Mouse (Mus musculus): Measurements from ENCODE around the gene Cul5. TPM values are rescaled to one million over a fixed set of nuclear protein-coding genes. Genes with fewer than 3 reads are reported as not detected.

Gene Cul5
- polyA plus RNA-seq (2015; fragmentation: Nextera tagmentation; extraction: Ambion mirVana), result 25.3 and 28.0 TPM in 2 replicates

GRCm38 (mm10) chr9:53669680-53670219 is at the start of gene Cul5:
Cul5 (minus strand) TSS chr9:53670014.
- Histone ChIP-seq H3K27me3 (no peaks in the 10 kb centered on the region), H3K4me2 (no peak within 1 kb of the TSS), H3K9ac (no peak within 1 kb of the TSS), H3K9me3 (replicated peaks) (no peaks in the 10 kb centered on the region), H3K4me3 (no peak within 1 kb of the TSS), H3K4me1 (replicated peaks) (peaks cover 19% of the 10 kb centered on the region), H3K36me3 (no peaks in the 10 kb centered on the region), H3K27ac (no peak within 1 kb of the TSS)
- WGBS, result 49% methylated on average over 5 of the region's 5 CpGs
- ATAC-seq (replicated peaks; ENCODE audit: insufficient number of reproducible peaks, insufficient read depth, low FRiP score, low read depth), result no peak

GRCm38 (mm10) chr9:53705992-53706696 is 36.3 kb upstream of the Cul5 start, which contains the start of gene Rab39:
Rab39 (minus strand) TSS chr9:53706232.
- peak within 1 kb of the TSS; percentile 47 for H3K4me3 ChIP-seq
- H3K27me3 ChIP-seq, result peaks cover 16% of the 10 kb centered on the region
- peak within 1 kb of the TSS; percentile 80 for H3K4me2 ChIP-seq
- no peaks in the 10 kb centered on the region for H3K9me3 ChIP-seq (replicated peaks)
- no peak within 1 kb of the TSS for H3K27ac ChIP-seq
- H3K36me3 ChIP-seq, result no peaks in the 10 kb centered on the region
- peaks cover 14% of the 10 kb centered on the region for H3K4me1 ChIP-seq (replicated peaks)
- ATAC-seq (replicated peaks; ENCODE audit: insufficient number of reproducible peaks, insufficient read depth, low FRiP score, low read depth), result peak; percentile 92
- H3K9ac ChIP-seq, result no peak within 1 kb of the TSS
- WGBS, result under 1% methylated on average over 48 of the region's 49 CpGs

- WGBS, result 0% methylated on average over 28 of the region's 28 CpGs
- ATAC-seq (replicated peaks; ENCODE audit: insufficient number of reproducible peaks, insufficient read depth, low FRiP score, low read depth), result peak; percentile 36; the same call in 1 of the 2 replicates
- H3K4me3 ChIP-seq, result peak overlapping the region; percentile 47
- peak overlapping the region; percentile 80 for H3K4me2 ChIP-seq
- H3K9me3 ChIP-seq (replicated peaks), result no peaks in the 10 kb centered on the region
- peaks cover 14% of the 10 kb centered on the region for H3K4me1 ChIP-seq (replicated peaks)
- H3K9ac ChIP-seq, result no peak overlapping the region
- H3K27me3 ChIP-seq, result peaks cover 16% of the 10 kb centered on the region
- no peaks in the 10 kb centered on the region for H3K36me3 ChIP-seq
- H3K27ac ChIP-seq, result no peak overlapping the region
Observed at GRCm38 (mm10) chr9:53705491-53705991, 35.7 kb upstream of the Cul5 start.

GRCm38 (mm10) chr9:53702991-53703390 is 33.2 kb upstream of the Cul5 start:
- Histone ChIP-seq H3K4me1 (replicated peaks) (peaks cover 14% of the 10 kb centered on the region), H3K27me3 (peaks cover 16% of the 10 kb centered on the region), H3K36me3 (no peaks in the 10 kb centered on the region), H3K4me3 (no peak overlapping the region), H3K27ac (no peak overlapping the region), H3K9me3 (replicated peaks) (no peaks in the 10 kb centered on the region), H3K4me2 (no peak overlapping the region), H3K9ac (no peak overlapping the region)
- 67% methylated on average over 1 of the region's 1 CpGs for WGBS
- no peak for ATAC-seq (replicated peaks; ENCODE audit: insufficient number of reproducible peaks, insufficient read depth, low FRiP score, low read depth)

- Histone ChIP-seq H3K4me2 (no peak overlapping the region), H3K27ac (no peak overlapping the region), H3K9ac (no peak overlapping the region), H3K4me3 (no peak overlapping the region), H3K36me3 (no peaks in the 10 kb centered on the region), H3K27me3 (peaks cover 6% of the 10 kb centered on the region; the same call in 1 of the 2 replicates), H3K4me1 (replicated peaks) (peaks cover 4% of the 10 kb centered on the region), H3K9me3 (replicated peaks) (no peaks in the 10 kb centered on the region)
- no peak for ATAC-seq (replicated peaks; ENCODE audit: insufficient number of reproducible peaks, insufficient read depth, low FRiP score, low read depth)
- WGBS, result 50% methylated on average over 4 of the region's 4 CpGs
Observed at GRCm38 (mm10) chr9:53700496-53700895, 30.7 kb upstream of the Cul5 start.

GRCm38 (mm10) chr9:53695846-53696245 is 26.0 kb upstream of the Cul5 start:
- no peaks in the 10 kb centered on the region for H3K27me3 ChIP-seq
- H3K4me1 ChIP-seq (replicated peaks), result no peaks in the 10 kb centered on the region
- no peak for ATAC-seq (replicated peaks; ENCODE audit: insufficient number of reproducible peaks, insufficient read depth, low FRiP score, low read depth)
- no peak overlapping the region for H3K9ac ChIP-seq
- H3K36me3 ChIP-seq, result no peaks in the 10 kb centered on the region
- 78% methylated on average over 5 of the region's 5 CpGs for whole genome bisulfite sequencing
- no peak overlapping the region for H3K4me2 ChIP-seq
- H3K9me3 ChIP-seq (replicated peaks), result no peaks in the 10 kb centered on the region
- no peak overlapping the region for H3K27ac ChIP-seq
- H3K4me3 ChIP-seq, result no peak overlapping the region

GRCm38 (mm10) chr9:53693718-53694117 is 23.9 kb upstream of the Cul5 start:
- ATAC-seq (replicated peaks; ENCODE audit: insufficient number of reproducible peaks, insufficient read depth, low FRiP score, low read depth), result no peak

GRCm38 (mm10) chr9:53691745-53692670 is 22.2 kb upstream of the Cul5 start:
- H3K27me3 ChIP-seq, result no peaks in the 10 kb centered on the region
- no peak for ATAC-seq (replicated peaks; ENCODE audit: insufficient number of reproducible peaks, insufficient read depth, low FRiP score, low read depth)
- 44% methylated on average over 7 of the region's 7 CpGs for WGBS
- no peak overlapping the region for H3K9ac ChIP-seq
- no peak overlapping the region for H3K4me2 ChIP-seq
- no peaks in the 10 kb centered on the region for H3K9me3 ChIP-seq (replicated peaks)
- no peak overlapping the region for H3K27ac ChIP-seq
- no peaks in the 10 kb centered on the region for H3K4me1 ChIP-seq (replicated peaks)
- no peaks in the 10 kb centered on the region for H3K36me3 ChIP-seq
- H3K4me3 ChIP-seq, result no peak overlapping the region

More at GRCm38 (mm10) chr9:53693718-53694117, 23.9 kb upstream of the Cul5 start:
- no peaks in the 10 kb centered on the region for H3K9me3 ChIP-seq (replicated peaks)
- no peak overlapping the region for H3K4me2 ChIP-seq
- H3K27ac ChIP-seq, result no peak overlapping the region
- H3K9ac ChIP-seq, result no peak overlapping the region
- H3K27me3 ChIP-seq, result no peaks in the 10 kb centered on the region
- WGBS, result 72% methylated on average over 1 of the region's 1 CpGs
- H3K4me3 ChIP-seq, result no peak overlapping the region
- no peaks in the 10 kb centered on the region for H3K4me1 ChIP-seq (replicated peaks)
- no peaks in the 10 kb centered on the region for H3K36me3 ChIP-seq

- WGBS, result 78% methylated on average over 1 of the region's 1 CpGs
- no peaks in the 10 kb centered on the region for H3K27me3 ChIP-seq
- no peaks in the 10 kb centered on the region for H3K36me3 ChIP-seq
- no peak overlapping the region for H3K4me3 ChIP-seq
- ATAC-seq (replicated peaks; ENCODE audit: insufficient number of reproducible peaks, insufficient read depth, low FRiP score, low read depth), result no peak
- H3K9ac ChIP-seq, result no peak overlapping the region
- H3K4me2 ChIP-seq, result no peak overlapping the region
- H3K9me3 ChIP-seq (replicated peaks), result no peaks in the 10 kb centered on the region
- no peaks in the 10 kb centered on the region for H3K4me1 ChIP-seq (replicated peaks)
- no peak overlapping the region for H3K27ac ChIP-seq
Observed at GRCm38 (mm10) chr9:53680851-53681250, 11.0 kb upstream of the Cul5 start.

- Histone ChIP-seq H3K9ac (no peak overlapping the region), H3K9me3 (replicated peaks) (no peaks in the 10 kb centered on the region), H3K36me3 (no peaks in the 10 kb centered on the region), H3K4me2 (no peak overlapping the region), H3K27ac (no peak overlapping the region), H3K4me1 (replicated peaks) (no peaks in the 10 kb centered on the region), H3K27me3 (no peaks in the 10 kb centered on the region), H3K4me3 (no peak overlapping the region)
- no peak for ATAC-seq (replicated peaks; ENCODE audit: insufficient number of reproducible peaks, insufficient read depth, low FRiP score, low read depth)
- 47% methylated on average over 4 of the region's 4 CpGs for WGBS
Observed at GRCm38 (mm10) chr9:53676921-53677320, 7.1 kb upstream of the Cul5 start.

- Histone ChIP-seq H3K4me2 (no peak overlapping the region), H3K4me3 (no peak overlapping the region), H3K9me3 (replicated peaks) (no peaks in the 10 kb centered on the region), H3K27ac (no peak overlapping the region), H3K4me1 (replicated peaks) (no peaks in the 10 kb centered on the region), H3K27me3 (no peaks in the 10 kb centered on the region), H3K36me3 (no peaks in the 10 kb centered on the region), H3K9ac (no peak overlapping the region)
- ATAC-seq (replicated peaks; ENCODE audit: insufficient number of reproducible peaks, insufficient read depth, low FRiP score, low read depth), result no peak
- WGBS, result 22% methylated on average over 3 of the region's 3 CpGs
Observed at GRCm38 (mm10) chr9:53673571-53673970, 3.8 kb upstream of the Cul5 start.

Measured in heart, embryonic 15.5 days (tissue).